Mouse (Mus musculus) cerebellum, adult 9-10 months (tissue): ENCODE data around the gene 4933402J07Rik.

Experiments used
- DNase-seq: peaks from one replicate; pipeline ENCODE4 v3.0.0; 2022

4933402J07Rik gene

DNA sequence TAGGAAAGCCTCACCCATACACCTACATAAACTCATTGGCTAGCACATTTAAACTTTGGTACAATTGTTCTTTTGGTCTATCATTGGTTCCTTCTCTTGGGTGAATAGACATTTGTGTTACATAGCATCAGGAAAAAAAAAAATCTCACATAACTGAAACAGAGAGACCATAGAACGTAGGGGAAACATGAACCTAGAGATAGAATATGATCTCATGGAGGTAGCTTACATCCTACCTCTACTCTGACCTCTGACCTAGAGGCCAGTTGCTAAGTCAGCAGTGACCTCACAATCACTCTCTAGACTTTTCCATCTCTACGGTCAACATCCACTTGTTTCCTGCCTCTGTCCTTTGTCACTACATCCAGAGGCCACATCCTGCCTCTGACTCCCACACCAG is at the start of gene 4933402J07Rik:
TSS of gene 4933402J07Rik (plus strand) at position 301 of the 400 bp plus-strand sequence.
- DNase-seq, result no peak

DNA sequence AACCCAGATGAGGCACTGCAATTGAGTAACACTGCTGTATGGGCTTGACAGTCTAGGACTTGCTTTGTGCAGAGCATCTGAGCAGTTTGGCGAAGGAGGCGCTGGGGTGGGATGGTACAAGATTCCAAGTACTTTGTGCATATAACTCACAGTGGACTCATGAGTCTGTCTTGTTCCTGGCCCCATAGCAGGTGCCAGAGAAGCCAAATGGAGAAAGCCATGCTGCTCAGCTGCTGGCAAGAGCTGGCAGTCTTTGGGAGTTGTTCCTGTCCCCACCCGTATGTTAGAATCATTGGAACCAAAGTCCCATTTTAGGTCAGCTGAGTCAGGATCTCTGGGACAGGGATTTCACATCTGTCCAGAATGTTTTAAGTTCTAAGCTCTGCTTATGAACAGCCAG is 46.5 kb upstream of the 4933402J07Rik start:
- DNase-seq, result no peak

DNA sequence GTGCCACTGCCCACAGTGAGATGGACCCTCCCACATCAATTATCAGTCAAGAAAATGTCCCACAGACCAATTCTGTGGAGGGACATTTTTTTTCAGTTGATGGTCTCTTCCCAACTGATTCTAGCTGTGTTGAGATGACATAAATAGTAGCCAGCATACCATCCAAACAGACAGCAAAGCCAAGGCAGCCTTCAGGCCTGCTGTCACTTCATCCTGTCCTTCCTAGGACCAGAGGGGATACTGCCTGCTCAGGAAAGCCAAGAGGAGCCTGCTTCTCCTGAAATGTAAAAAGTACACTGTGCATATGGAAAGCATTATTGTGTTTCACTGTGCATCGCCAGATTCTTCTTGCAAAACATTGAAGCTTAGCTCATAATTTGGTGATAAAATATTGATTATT is 38.6 kb upstream of the 4933402J07Rik start:
- DNase-seq, result peak; percentile 40

- DNase-seq, result no peak
These were observed 32.5 kb upstream of the 4933402J07Rik start for GRCm38 (mm10) chr8:87531176-87531575.

DNA sequence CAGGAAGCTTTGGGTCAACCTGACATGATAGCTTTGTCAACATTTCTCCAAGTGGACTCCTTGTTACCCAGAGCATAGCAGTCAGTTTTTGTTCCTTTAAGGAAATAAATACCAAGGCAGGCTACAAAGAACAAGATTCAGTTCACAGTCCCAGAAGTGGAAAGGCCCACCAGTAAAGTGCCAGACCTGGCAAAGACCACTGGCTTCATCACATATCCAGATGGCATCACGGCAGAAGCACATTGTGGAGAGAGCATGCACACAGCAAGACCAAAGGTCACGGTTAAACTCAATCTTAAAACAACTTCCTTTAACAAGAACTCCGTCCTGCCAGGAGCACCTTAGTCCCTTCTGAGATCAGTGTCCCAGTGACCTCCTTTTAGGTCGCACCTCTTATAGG is 30.2 kb upstream of the 4933402J07Rik start:
- DNase-seq, result peak; percentile 17

GRCm38 (mm10) chr8:87534846-87535245 is 28.8 kb upstream of the 4933402J07Rik start:
- DNase-seq, result peak; percentile 27

GRCm38 (mm10) chr8:87536615-87537329 is 26.9 kb upstream of the 4933402J07Rik start:
- DNase-seq, result peak; percentile 92

- DNase-seq, result peak; percentile 68
These were observed 23.7 kb upstream of the 4933402J07Rik start for GRCm38 (mm10) chr8:87539829-87540394.

- no peak for DNase-seq
These were observed 13.8 kb upstream of the 4933402J07Rik start for GRCm38 (mm10) chr8:87549881-87550280.

DNA sequence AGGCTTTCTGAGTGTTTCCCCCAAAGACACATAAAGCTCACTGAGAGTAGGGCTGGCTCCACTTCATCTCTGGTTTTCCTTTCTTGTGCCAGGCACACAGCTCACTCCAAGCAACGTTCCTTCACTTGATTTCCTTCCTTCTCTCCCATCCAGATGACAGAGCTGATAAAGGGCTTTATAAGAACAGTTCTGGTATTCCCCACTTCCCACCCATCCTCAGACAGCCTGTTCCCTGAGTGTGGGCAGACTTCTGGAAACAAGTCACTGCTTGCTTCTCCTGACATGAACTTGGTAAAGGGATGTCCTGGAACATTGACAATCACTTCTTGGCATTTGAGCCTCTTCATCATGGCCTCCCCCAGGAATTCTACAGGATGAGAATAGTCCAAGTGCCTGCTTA is 10.9 kb upstream of the 4933402J07Rik start:
- DNase-seq, result no peak

DNA sequence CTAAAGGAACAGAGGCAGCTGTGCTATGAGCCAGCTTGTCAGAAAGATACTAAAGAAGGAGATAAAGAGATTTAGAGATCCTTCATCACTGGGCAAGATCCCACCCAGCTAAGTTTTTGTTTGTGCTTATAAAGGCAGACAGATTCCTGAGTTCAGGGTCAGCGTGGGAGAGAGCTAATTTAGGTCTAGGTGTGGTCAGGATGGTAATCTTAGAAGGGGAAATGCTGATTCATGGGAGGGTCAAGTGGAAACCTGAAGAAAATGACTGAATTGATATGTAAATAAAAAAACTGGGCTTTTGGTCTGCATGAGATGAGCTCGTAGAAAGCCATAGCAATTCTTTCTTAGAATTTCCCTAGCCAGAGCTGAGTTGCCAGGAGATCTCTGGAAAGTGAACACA is 2.9 kb upstream of the 4933402J07Rik start:
- DNase-seq, result no peak

DNA sequence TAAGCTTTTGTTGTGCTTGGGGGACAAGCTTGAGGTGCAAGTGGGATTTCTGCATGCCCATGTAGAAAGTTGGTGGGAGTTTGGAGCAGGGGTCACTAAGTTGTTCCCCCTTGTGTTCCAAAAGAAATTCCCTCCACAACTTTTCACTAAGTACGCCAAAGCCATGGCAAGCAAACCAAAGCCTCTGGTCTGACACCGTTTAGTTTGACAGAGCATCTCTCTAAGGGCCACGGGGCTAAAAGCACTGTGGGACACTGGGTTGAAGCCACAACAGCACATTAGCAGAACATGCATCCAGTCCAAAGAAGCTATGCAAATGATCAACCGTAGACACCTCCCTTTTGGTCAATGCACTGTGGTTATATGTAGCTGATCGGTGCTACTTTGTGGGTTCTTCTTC is 5.5 kb downstream of the 4933402J07Rik start:
- DNase-seq, result no peak

DNA sequence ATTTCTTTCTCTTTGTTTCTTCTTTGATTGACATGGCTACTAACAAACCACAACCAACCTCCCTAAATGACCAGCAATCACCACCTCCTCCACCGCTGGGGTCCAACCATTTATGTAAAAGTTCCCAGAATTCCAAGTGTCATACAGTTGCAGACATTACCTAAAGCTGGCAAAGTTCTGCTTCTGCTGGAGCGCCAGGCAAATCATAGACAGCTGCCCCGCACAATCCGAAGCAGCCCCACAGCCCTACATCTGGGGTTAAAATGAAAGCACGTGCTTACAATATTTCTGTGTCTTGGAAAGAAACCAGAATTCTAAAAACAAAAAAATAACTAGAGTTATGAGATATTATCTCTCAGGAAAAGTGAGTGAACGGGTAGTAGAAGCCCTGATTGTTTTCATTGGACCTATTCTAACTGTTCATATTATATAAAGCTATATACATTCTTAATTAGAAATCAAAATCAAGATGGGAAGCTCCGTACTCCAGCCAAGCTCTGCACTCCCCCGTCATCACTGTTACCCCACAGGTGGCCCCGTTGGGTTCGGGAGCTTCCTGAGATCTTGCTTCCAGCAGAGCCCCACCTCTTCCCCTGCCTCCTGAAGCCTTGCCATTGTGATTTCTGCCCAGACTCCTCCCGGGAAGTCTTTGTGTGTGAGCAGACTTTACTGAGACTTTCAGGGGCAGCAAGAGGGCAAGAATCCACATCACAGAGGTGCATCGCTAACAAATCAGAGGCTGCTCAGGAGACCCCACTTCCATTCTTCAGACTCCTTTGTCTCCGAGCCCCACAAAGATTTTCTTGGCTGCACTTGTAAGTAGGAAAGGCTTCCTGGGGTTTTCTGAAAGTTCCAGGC is 6.3 kb downstream of the 4933402J07Rik start:
- no peak for DNase-seq

- no peak for DNase-seq
These were observed 6.9 kb downstream of the 4933402J07Rik start for GRCm38 (mm10) chr8:87570564-87570855.

DNA sequence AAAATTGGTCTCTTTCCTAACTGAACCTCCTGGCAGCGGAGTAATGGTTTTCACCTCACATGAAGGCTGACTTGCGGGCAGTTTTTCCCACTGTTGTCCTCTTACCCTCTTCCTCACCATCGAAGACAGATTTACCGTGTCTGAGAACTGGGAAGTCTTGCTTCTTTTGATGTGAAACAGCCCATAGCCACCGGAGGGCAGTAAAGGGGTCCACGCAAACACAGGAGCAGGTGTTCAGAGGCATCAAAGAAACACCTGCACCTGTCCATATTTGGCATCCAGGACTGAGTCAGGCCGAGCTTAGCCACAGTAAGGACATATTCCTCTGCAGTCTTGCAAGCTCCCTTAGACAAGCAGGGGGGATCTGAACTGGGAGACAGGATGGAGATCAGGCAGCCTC is 7.2 kb downstream of the 4933402J07Rik start:
- peak; percentile 24 for DNase-seq

DNA sequence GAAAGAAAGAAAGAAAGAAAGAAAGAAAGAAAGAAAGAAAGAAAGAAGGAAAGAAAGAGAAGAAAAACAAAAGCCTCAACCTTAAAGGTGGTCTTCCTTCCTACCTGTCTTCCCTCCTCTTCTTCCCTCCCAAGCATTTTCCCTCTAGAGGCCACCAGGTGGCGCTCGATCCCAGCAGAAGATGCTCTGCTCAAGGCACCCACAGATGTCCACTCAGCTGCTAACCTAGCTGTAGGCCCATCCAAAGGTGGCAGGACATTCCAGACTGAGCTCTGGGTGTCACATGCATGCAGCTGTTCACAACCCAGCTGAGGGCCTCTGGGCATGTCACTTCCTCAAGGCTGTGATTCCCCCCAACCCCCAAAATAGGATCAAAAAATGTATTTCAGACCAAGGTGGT is 30.6 kb downstream of the 4933402J07Rik start:
- peak; percentile 83 for DNase-seq

DNA sequence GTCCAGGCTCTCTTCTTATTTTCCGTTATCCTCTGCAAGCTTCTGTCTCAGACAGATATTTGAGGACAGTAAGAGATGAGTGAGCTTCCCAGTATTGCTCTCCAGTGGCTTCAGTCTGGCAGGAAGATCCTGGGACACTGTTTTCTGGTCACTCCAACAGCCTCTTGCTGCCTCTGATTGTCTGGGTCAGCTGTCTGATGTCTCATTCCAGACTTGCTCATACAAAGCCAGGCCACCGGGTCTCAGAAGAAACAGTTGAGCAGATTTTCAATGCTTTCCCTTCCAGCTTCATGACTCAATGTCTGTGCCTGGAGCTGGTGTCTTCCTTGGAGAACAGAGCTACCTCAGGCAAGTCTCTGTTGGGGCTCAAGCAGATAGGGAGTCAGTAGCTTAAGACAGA is 39.1 kb downstream of the 4933402J07Rik start:
- no peak for DNase-seq

- no peak for DNase-seq
These were observed 45.5 kb downstream of the 4933402J07Rik start for GRCm38 (mm10) chr8:87609110-87609509.

DNA sequence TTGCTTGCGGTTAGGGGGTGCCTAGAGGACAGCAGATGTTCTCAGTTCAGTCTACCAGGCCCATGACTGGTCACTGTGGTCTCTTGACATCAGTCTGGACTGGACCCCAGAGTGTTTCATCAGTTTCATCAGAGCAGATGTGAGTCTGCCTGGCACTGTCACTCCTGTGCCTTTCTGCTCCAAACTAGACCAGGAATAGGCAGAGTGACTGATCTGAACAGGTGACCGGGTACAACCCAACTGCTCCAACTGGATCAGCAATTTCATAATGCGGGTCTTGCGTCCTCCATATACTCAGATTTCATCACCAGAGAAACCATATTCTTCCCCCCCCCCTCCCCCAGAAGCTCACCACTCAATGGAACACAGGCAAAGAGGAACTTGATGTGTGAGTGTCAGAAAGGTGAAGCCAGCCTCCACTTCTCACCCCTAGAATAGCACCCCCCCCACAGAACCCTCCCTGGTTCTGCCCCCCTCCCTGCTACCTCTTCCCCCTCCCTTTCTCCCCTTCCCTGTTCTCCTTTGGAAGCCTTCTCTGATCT is 46.1 kb downstream of the 4933402J07Rik start:
- DNase-seq, result no peak

GRCm38 (mm10) chr8:87613701-87614100 is 50.0 kb downstream of the 4933402J07Rik start:
- DNase-seq, result no peak

DNA sequence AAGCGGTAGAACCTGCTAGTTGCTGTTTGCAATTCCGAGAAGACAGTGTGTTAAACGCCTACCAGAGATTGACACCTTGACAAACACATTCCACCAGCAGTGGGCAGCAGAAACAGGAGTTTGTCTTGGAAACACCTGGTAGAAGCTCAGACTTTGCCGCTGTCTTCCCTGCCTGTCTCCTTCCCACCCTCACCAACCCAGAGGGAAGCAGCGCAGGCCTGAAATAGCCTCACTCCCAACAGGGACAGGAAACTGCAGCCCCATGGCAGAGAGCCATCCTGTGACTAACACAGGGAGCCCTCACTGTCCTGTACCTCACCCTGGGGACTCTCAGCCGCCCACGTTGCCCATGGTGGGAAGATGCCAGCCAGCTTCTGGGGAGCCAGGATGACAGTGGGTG is 55.5 kb downstream of the 4933402J07Rik start:
- DNase-seq, result peak; percentile 73

DNA sequence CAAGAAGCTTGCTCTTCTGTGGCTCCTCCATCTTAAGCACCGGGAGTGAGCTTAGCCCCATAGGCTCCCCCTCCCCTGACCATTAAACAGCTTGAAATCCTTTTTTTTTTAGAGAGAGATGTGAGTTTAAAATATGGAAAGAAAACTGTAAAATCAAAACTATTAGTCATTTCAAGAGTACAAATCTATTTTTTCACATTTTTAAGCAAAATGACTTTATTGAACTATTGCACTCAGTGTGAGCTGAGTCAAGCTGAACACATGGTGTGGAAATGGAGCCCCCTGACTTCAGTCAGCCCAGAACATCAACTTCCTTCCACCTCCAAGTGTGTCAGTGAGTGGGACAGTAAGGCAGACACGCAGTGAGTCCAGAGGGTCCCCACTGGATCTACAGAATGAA is 55.9 kb downstream of the 4933402J07Rik start:
- DNase-seq, result no peak

DNA sequence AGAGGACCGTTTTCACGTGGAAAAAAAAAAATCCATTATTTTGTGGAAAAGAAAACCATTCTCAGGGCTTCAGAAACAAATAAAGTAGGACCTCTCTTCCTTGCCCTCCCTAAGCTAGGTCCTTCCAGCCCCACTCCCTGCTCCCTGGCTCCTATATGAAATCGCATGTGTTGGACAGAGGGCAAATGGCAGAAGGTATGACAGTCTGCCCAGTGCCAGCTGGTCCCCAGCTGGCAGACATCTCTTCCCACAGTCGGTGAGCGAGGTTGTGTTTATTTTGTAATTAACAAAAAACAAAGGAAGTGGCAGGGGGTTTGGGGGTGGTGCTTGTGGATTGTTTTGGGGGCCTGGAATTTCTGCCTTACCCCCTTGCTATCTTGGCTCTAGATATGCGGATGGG is 56.6 kb downstream of the 4933402J07Rik start:
- DNase-seq, result peak; percentile 80

GRCm38 (mm10) chr8:87621181-87621580 is 57.5 kb downstream of the 4933402J07Rik start:
- DNase-seq, result no peak
